Mouse (Mus musculus): ENCODE results near the gene Uba6.

GRCm38 (mm10) chr5:86113997-86114396 is 58.6 kb downstream of the Uba6 start:
- TF ChIP-seq MAFK (IDR thresholded peaks at IDR 0.05; ENCODE audit: insufficient read depth, low read depth, low read length) (no peak), ZC3H11A (IDR thresholded peaks at IDR 0.05; ENCODE audit: borderline replicate concordance, low read depth, low read length) (no peak), ZNF384 (IDR thresholded peaks at IDR 0.05; ENCODE audit: low read depth, low read length) (no peak), CHD2 (IDR thresholded peaks at IDR 0.05; ENCODE audit: low read depth, low read length) (no peak)
